Mouse (Mus musculus) hindbrain, embryonic 16.5 days (tissue): Measurements from ENCODE around the gene Gdpgp1. TPM values are rescaled to one million over a fixed set of nuclear protein-coding genes. Genes with fewer than 3 reads are reported as not detected.

Source experiments
- ATAC-seq: fragments of 200-750 bp; cut with Nextera tagmentation; 2 replicates; pipeline ENCODE4 v1.8.0; 2017; ENCODE audit warnings: moderate TSS enrichment, moderate library complexity
- H3K27ac ChIP-seq: fragments of 300-500 bp; sonication (generic); 2 replicates; pipeline ENCODE4 v1.5.1; 2014; ENCODE audit warnings: low read depth, mild to moderate bottlenecking, control low read depth, low read length, moderate library complexity
- H3K27me3 ChIP-seq: fragments of 300-500 bp; sonication (generic); replicated peaks from 2 replicates; pipeline ENCODE4 v1.6.1; 2014; ENCODE audit warnings: low read length; ENCODE audit not compliant: control insufficient read depth, insufficient read depth
- H3K36me3 ChIP-seq: fragments of 300-500 bp; sonication (generic); 2 replicates; pipeline ENCODE4 v1.6.1; 2014; ENCODE audit warnings: mild to moderate bottlenecking, low read length, moderate library complexity, mixed read lengths; ENCODE audit not compliant: control insufficient read depth, insufficient read depth
- H3K4me1 ChIP-seq: fragments of 300-500 bp; sonication (generic); 2 replicates; pipeline ENCODE4 v1.6.1; 2014; ENCODE audit warnings: low read depth, low read length; ENCODE audit not compliant: control insufficient read depth, insufficient read depth
- H3K4me2 ChIP-seq: fragments of 300-500 bp; sonication (generic); 2 replicates; pipeline ENCODE4 v1.6.1; 2014; ENCODE audit warnings: mild to moderate bottlenecking, low read length, control low read depth, moderate library complexity
- H3K4me3 ChIP-seq: fragments of 300-500 bp; sonication (generic); 2 replicates; pipeline ENCODE4 v1.5.1; 2014; ENCODE audit warnings: mild to moderate bottlenecking, low read length, control low read depth, moderate library complexity
- H3K9ac ChIP-seq: fragments of 300-500 bp; sonication (generic); 2 replicates; pipeline ENCODE4 v1.6.1; 2014; ENCODE audit warnings: low read depth, mild to moderate bottlenecking, control low read depth, low read length, moderate library complexity
- H3K9me3 ChIP-seq: fragments of 300-500 bp; sonication (generic); 2 replicates; pipeline ENCODE4 v1.6.1; 2014; ENCODE audit warnings: mild to moderate bottlenecking, low read length, moderate library complexity; ENCODE audit not compliant: control insufficient read depth
- WGBS: fragments of 180-500 bp; shearing (Covaris S2); extraction: QIAGEN DNeasy Blood & Tissue Kit; methylation state at CpG from one replicate; pipeline ENCODE4 v1.1.7; 2014; 5-methylcytosine and 5-hydroxymethylcytosine counted together
- polyA plus RNA-seq: library from polyadenylated mRNA; unstranded; fragments of >200 nt; fragmentation: Nextera tagmentation; extraction: Ambion mirVana; gene quantifications from 2 replicates; pipeline ENCODE4 v1.2.1, GENCODE M21; 2015

Gdpgp1 gene
- polyA plus RNA-seq, 1 experiment from 2014 or later = 4.9 TPM

DNA sequence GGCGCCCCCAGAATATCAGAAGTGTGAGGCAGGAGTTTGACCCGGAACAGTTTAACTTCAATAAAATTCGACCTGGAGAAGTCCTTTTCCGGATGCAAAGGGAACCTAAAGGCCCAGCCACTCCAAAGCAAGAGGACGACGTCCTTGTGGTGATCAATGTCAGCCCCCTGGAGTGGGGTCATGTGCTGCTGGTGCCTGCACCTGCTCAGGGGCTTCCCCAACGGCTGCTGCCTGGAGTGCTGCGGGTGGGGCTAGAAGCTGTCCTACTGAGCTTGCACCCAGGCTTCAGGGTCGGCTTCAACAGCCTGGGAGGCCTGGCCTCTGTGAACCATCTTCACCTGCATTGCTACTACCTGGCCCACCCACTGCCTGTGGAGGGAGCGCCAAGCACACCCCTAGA is 5.9 kb downstream of the Gdpgp1 start:
- peaks cover 6% of the 10 kb centered on the region for H3K4me1 ChIP-seq
- WGBS = 94% methylated on average over 10 of the region's 10 CpGs
- H3K9ac ChIP-seq = no peak overlapping the region
- H3K9me3 ChIP-seq = no peaks in the 10 kb centered on the region
- H3K4me3 ChIP-seq = no peak overlapping the region
- H3K4me2 ChIP-seq = no peak overlapping the region
- H3K27ac ChIP-seq = no peak overlapping the region
- H3K36me3 ChIP-seq = peaks cover 9% of the 10 kb centered on the region
- ATAC-seq = no peak
- no peaks in the 10 kb centered on the region for H3K27me3 ChIP-seq

DNA sequence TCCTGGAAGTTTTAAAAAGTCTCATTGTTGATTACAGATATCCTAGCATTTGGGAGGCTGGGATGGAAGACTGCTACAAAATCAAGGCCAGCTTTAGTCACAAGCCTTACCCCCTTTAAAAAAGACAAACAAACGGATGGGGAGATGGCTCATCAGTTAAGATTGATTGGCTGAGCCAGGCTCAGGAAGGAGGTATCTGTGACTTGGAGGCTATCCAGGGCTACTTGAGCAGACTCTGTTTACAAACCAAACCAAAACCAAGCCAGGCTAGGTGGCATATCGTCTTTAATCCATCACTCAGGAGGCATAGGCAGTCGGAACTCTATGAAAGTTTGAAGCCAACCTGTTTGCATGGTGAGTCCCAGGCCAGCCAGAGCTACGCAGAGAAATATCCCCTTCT is 9.0 kb downstream of the Gdpgp1 start:
- Histone ChIP-seq H3K9ac (no peak overlapping the region), H3K4me3 (no peak overlapping the region), H3K27ac (no peak overlapping the region), H3K4me2 (no peak overlapping the region), H3K36me3 (peaks cover 9% of the 10 kb centered on the region), H3K9me3 (no peaks in the 10 kb centered on the region), H3K27me3 (no peaks in the 10 kb centered on the region), H3K4me1 (peaks cover 3% of the 10 kb centered on the region; the same call in 1 of the 2 replicates)
- 89% methylated on average over 4 of the region's 4 CpGs for WGBS
- ATAC-seq = no peak

DNA sequence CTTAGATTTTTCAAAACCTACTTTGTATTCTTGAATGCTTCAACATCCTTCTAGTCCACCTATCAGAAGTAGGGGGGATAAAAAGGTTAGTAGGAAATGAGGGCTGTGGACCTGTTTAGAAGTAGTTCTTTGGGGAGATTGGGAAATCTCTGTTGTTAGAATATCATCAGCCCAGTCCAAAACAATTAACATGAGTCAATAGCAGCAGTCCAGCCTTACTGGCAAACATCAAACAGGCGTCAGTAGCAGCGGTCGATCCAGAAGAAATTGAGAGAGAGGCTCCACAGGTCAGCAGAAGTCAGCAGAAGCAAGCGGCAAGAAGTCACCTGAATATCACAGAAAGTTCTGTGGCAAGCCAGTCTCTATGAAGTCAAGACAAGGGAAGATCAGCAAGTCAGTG is 12.2 kb downstream of the Gdpgp1 start:
- Histone ChIP-seq H3K4me3 (no peak overlapping the region), H3K9ac (no peak overlapping the region), H3K27me3 (no peaks in the 10 kb centered on the region), H3K27ac (no peak overlapping the region), H3K36me3 (peaks cover 6% of the 10 kb centered on the region), H3K4me2 (no peak overlapping the region), H3K9me3 (no peaks in the 10 kb centered on the region), H3K4me1 (peaks cover 3% of the 10 kb centered on the region; the same call in 1 of the 2 replicates)
- no peak for ATAC-seq
- 98% methylated on average over 4 of the region's 4 CpGs for WGBS

- peak within 1 kb of the TSS; percentile 69 for H3K4me3 ChIP-seq
- H3K4me1 ChIP-seq = peaks cover 3% of the 10 kb centered on the region; the same call in 1 of the 2 replicates
- no peaks in the 10 kb centered on the region for H3K9me3 ChIP-seq
- H3K36me3 ChIP-seq = no peaks in the 10 kb centered on the region; the same call in 1 of the 2 replicates
- H3K9ac ChIP-seq = peak within 1 kb of the TSS; percentile 76
- 0% methylated on average over 48 of the region's 48 CpGs for WGBS
- peak within 1 kb of the TSS; percentile 75 for H3K4me2 ChIP-seq
- H3K27me3 ChIP-seq = no peaks in the 10 kb centered on the region
- peak within 1 kb of the TSS; percentile 89 for H3K27ac ChIP-seq
- ATAC-seq = peak; percentile 99
Measured at GRCm38 (mm10) chr7:80246148-80246721, 13.6 kb downstream of the Gdpgp1 start, which contains the start of gene Ttll13. TSS of gene Ttll13 (plus strand) at chr7:80246376.

- ATAC-seq = no peak
- WGBS = 68% methylated on average over 7 of the region's 7 CpGs
- Histone ChIP-seq H3K4me1 (peaks cover 3% of the 10 kb centered on the region; the same call in 1 of the 2 replicates), H3K27ac (no peak overlapping the region), H3K4me2 (peak overlapping the region; percentile 75), H3K27me3 (no peaks in the 10 kb centered on the region), H3K36me3 (no peaks in the 10 kb centered on the region), H3K4me3 (peak overlapping the region; percentile 69), H3K9me3 (no peaks in the 10 kb centered on the region), H3K9ac (no peak overlapping the region; the same call in 1 of the 2 replicates)
Measured at GRCm38 (mm10) chr7:80246859-80247258, 14.2 kb downstream of the Gdpgp1 start.

DNA sequence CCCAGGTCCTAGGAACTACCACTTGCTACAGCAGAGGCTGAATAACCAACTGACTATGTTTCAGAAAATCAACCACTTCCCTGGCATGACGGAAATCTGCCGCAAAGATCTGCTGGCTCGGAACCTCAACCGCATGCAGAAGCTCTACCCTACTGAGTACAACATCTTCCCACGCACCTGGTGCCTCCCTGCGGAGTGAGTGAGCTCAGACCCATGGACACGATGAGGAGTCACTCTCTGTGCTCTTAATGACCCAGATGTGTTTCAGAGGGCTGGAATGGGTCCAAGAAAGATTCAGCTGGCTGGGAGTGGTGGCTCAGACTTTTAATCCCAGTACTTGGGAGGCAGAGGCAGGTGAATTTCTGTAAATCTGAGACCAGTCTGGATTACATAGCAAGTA is 19.8 kb downstream of the Gdpgp1 start:
- Histone ChIP-seq H3K27ac (no peak overlapping the region), H3K9ac (no peak overlapping the region), H3K9me3 (no peaks in the 10 kb centered on the region), H3K4me1 (no peaks in the 10 kb centered on the region), H3K36me3 (no peaks in the 10 kb centered on the region), H3K4me2 (no peak overlapping the region), H3K4me3 (no peak overlapping the region), H3K27me3 (peaks cover 2% of the 10 kb centered on the region; the same call in 1 of the 2 replicates)
- no peak for ATAC-seq
- WGBS = 73% methylated on average over 7 of the region's 7 CpGs

DNA sequence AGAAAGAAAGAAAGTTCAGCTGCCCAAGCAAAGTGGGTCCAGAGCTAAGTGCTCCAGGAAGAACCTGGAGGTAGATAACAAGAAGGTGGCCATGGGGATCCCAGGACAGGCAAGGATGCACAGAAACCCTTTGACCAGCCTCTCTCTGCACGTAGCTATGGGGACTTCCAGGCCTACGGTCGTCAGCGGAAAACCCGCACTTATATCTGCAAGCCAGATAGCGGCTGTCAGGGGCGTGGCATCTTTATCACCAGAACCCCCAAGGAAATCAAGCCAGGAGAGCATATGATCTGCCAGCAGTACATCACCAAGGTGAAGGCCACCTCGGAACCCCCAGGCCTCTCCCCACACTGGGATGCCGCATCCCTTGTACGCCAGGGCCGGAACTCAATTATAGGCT is 20.2 kb downstream of the Gdpgp1 start:
- 84% methylated on average over 11 of the region's 11 CpGs for WGBS
- ATAC-seq = no peak

GRCm38 (mm10) chr7:80255981-80256380 is 23.3 kb downstream of the Gdpgp1 start:
- Histone ChIP-seq H3K9ac (no peak overlapping the region), H3K9me3 (no peaks in the 10 kb centered on the region), H3K27ac (no peak overlapping the region), H3K4me3 (no peak overlapping the region), H3K36me3 (no peaks in the 10 kb centered on the region), H3K4me2 (no peak overlapping the region), H3K4me1 (0 out of 2 replicates have a peak, but pooled peaks cover 4% of the 10 kb centered on the region), H3K27me3 (peaks cover 16% of the 10 kb centered on the region)
- ATAC-seq = no peak
- WGBS = 73% methylated on average over 2 of the region's 2 CpGs

More for the DNA sequence above, 20.2 kb downstream of the Gdpgp1 start:
- H3K9me3 ChIP-seq = no peaks in the 10 kb centered on the region
- H3K9ac ChIP-seq = no peak overlapping the region
- no peak overlapping the region for H3K4me3 ChIP-seq
- no peaks in the 10 kb centered on the region for H3K36me3 ChIP-seq
- H3K27me3 ChIP-seq = peaks cover 2% of the 10 kb centered on the region; the same call in 1 of the 2 replicates
- no peak overlapping the region for H3K27ac ChIP-seq
- no peak overlapping the region for H3K4me2 ChIP-seq
- H3K4me1 ChIP-seq = no peaks in the 10 kb centered on the region

- peaks cover 16% of the 10 kb centered on the region for H3K27me3 ChIP-seq
- no peak overlapping the region for H3K9ac ChIP-seq
- H3K4me1 ChIP-seq = peaks cover 11% of the 10 kb centered on the region
- H3K36me3 ChIP-seq = no peaks in the 10 kb centered on the region
- no peak for ATAC-seq
- WGBS = 79% methylated on average over 2 of the region's 2 CpGs
- H3K27ac ChIP-seq = no peak overlapping the region
- H3K4me2 ChIP-seq = no peak overlapping the region
- H3K4me3 ChIP-seq = no peak overlapping the region
- no peaks in the 10 kb centered on the region for H3K9me3 ChIP-seq
Measured at GRCm38 (mm10) chr7:80257706-80258105, 25.0 kb downstream of the Gdpgp1 start.
